8 mouse cellular contexts compared by ENCODE assay signal in the genomic region with DNA sequence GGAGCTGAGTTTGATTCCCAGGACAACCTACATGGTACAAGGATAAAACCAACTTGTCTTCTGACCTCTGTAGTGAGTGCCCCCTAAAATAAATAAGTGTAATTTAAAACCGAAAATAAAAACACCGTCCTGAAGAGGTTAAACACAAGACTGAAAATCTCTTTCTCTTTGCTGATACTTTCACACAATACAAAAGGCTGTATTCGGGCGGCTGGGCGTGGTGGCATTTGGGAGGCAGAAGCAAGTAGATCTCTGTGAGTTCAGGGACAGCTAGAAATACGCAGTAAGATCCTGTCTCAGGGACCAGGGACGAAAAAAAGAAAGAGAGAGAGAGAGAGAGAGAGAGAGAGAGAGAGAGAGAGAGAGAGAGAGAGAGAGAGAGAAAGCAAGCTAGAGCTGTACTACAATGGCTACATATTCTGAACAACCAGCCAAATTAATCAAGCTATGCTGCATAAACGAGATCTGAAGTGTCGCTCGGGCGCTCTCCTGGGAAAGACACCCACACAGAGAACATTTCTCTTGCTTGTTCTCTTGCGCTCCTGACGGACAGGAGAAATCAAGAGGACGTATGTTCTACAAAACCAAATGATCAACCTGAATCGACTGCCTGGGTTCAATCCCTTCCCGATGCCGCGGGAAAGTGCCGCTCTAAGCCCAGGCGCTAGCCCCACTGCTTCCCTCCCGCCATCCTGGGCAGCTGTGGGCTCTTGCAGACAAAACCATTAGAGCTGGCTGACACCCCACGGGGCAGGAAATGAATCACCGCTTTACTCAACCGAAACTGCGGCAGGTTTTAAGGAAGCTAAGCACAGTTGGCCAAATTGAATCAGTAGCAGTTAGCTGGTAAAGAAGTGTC. TPM values are rescaled to one million over a fixed set of nuclear protein-coding genes. Genes with fewer than 3 reads are reported as not detected.
DNase-seq lines count a peak whose midpoint lies in the region; ATAC-seq and TF ChIP-seq lines count a peak whose summit lies in the region.

No protein-coding gene starts in this region.

- TF ChIP-seq POLR2A in bone marrow, adult 2 months (IDR thresholded peaks at IDR 0.05; ENCODE audit: borderline replicate concordance, control insufficient read depth, low read depth, low read length), result peak; percentile 96

- H3K79me2 ChIP-seq in C2C12 (ENCODE audit: control insufficient read depth, insufficient read depth), result peaks cover 28% of the 10 kb centered on the region

- under 1% methylated on average over 25 of the region's 25 CpGs for WGBS in bone marrow, adult 2 months
- 9% methylated on average over 25 of the region's 25 CpGs for WGBS in forebrain, embryonic 10.5 days
- WGBS in heart, embryonic 14.5 days, result 10% methylated on average over 25 of the region's 25 CpGs
- WGBS in liver, embryonic 14.5 days (ENCODE audit: insufficient replicate concordance), result 4% methylated on average over 25 of the region's 25 CpGs

- H3K4me1 ChIP-seq in bone marrow, adult 2 months (ENCODE audit: control insufficient read depth, insufficient read depth, low read length), result peaks cover 3% of the 10 kb centered on the region; the same call in 1 of the 2 replicates
- peaks cover 78% of the 10 kb centered on the region for H3K4me1 ChIP-seq in forebrain, embryonic 10.5 days
- peaks cover 16 to 42% of the 10 kb centered on the region in 2 experiments for H3K4me1 ChIP-seq in heart, embryonic 14.5 days (ENCODE audit: control insufficient read depth in 2 of 2, insufficient read depth in 2 of 2, low read length in 2 of 2)
- H3K4me1 ChIP-seq in liver, embryonic 14.5 days (replicated peaks; ENCODE audit: control insufficient read depth in 2 of 2, insufficient read depth in 2 of 2, low read length in 1 of 2), result peaks cover 0 to 14% of the 10 kb centered on the region in 2 experiments; a peak in 2 of 4 replicates

- TF ChIP-seq EP300 in liver, embryonic 14.5 days (IDR thresholded peaks at IDR 0.05; ENCODE audit: low read depth), result no peak

- peak overlapping the region; percentile 12 for H3K4me3 ChIP-seq in C2C12 (ENCODE audit: insufficient read depth, poor library complexity, severe bottlenecking)
- H3K4me3 ChIP-seq in bone marrow, adult 2 months (replicated peaks; ENCODE audit: control insufficient read depth, low read depth, low read length), result peak overlapping the region; percentile 81
- peak overlapping the region; percentile 46 for H3K4me3 ChIP-seq in forebrain, embryonic 10.5 days
- peak overlapping the region; percentile 43 to 64 for H3K4me3 ChIP-seq in heart, embryonic 14.5 days (ENCODE audit: control insufficient read depth in 1 of 2, insufficient read depth in 1 of 2, low read depth in 1 of 2, low read length in 2 of 2)
- peak overlapping the region; percentile 31 to 41 for H3K4me3 ChIP-seq in liver, embryonic 14.5 days (ENCODE audit: insufficient read depth in 1 of 2, low read depth in 2 of 2, low read length in 2 of 2)

- peak overlapping the region; percentile 79 for H3K4me2 ChIP-seq in heart, embryonic 14.5 days (ENCODE audit: low read length)
- peak overlapping the region; percentile 55 for H3K4me2 ChIP-seq in liver, embryonic 14.5 days (ENCODE audit: low read depth)

- H3K9ac ChIP-seq in heart, embryonic 14.5 days (ENCODE audit: low read length), result peak overlapping the region; percentile 77
- peak overlapping the region; percentile 51 for H3K9ac ChIP-seq in liver, embryonic 14.5 days (replicated peaks)

- no peaks in the 10 kb centered on the region for H3K36me3 ChIP-seq in C2C12 (ENCODE audit: control insufficient read depth, insufficient read depth)
- no peaks in the 10 kb centered on the region for H3K36me3 ChIP-seq in forebrain, embryonic 10.5 days (replicated peaks)
- H3K36me3 ChIP-seq in heart, embryonic 14.5 days (ENCODE audit: control insufficient read depth, insufficient read depth, low read length), result no peaks in the 10 kb centered on the region
- H3K36me3 ChIP-seq in liver, embryonic 14.5 days (replicated peaks; ENCODE audit: control insufficient read depth, insufficient read depth, low read depth), result no peaks in the 10 kb centered on the region

- DNase-seq in forebrain, embryonic 10.5 days (ENCODE audit: extremely low spot score, low spot score), result peak; percentile 67
- DNase-seq in kidney, postnatal 10 days, result peak; percentile 74
- peak; percentile 18 to 43 (median 22) for DNase-seq in liver, embryonic 14.5 days (ENCODE audit: low read depth in 3 of 3, low spot score in 3 of 3)
- peak; percentile 84 to 88 for DNase-seq in natural killer cell, adult 2 months (ENCODE audit: low spot score in 2 of 2)
- DNase-seq in testis, postnatal 10 days (ENCODE audit: low spot score), result peak; percentile 54

- H3K27me3 ChIP-seq in C2C12 (ENCODE audit: control insufficient read depth, insufficient read depth, insufficient read length), result no peaks in the 10 kb centered on the region
- H3K27me3 ChIP-seq in forebrain, embryonic 10.5 days (ENCODE audit: poor library complexity, severe bottlenecking), result no peaks in the 10 kb centered on the region
- no peaks in the 10 kb centered on the region for H3K27me3 ChIP-seq in heart, embryonic 14.5 days (ENCODE audit: control insufficient read depth, insufficient read depth, low read length)
- no peaks in the 10 kb centered on the region for H3K27me3 ChIP-seq in liver, embryonic 14.5 days (ENCODE audit: control insufficient read depth, insufficient read depth, low read length)

- peak overlapping the region; percentile 82 for H3K27ac ChIP-seq in bone marrow, adult 2 months (ENCODE audit: control insufficient read depth, insufficient read depth, low read depth, low read length, poor library complexity)
- H3K27ac ChIP-seq in forebrain, embryonic 10.5 days, result peak overlapping the region; percentile 82
- H3K27ac ChIP-seq in heart, embryonic 14.5 days (replicated peaks in 1 of 2; ENCODE audit: control insufficient read depth in 1 of 2, insufficient read depth in 1 of 2, low read depth in 2 of 2, low read length in 2 of 2), result peak overlapping the region; percentile 34 to 72; a peak in 3 of 4 replicates
- no peak overlapping the region for H3K27ac ChIP-seq in liver, embryonic 14.5 days

- peak overlapping the region; percentile 69 for H3ac ChIP-seq in C2C12 (ENCODE audit: control insufficient read depth, insufficient read length, low read depth)

- peaks cover 6% of the 10 kb centered on the region for H3K79me3 ChIP-seq in C2C12 (ENCODE audit: low read depth)

- H3K9me3 ChIP-seq in forebrain, embryonic 10.5 days, result no peaks in the 10 kb centered on the region
- no peaks in the 10 kb centered on the region for H3K9me3 ChIP-seq in heart, embryonic 14.5 days (ENCODE audit: control insufficient read depth, low read length)
- no peaks in the 10 kb centered on the region for H3K9me3 ChIP-seq in liver, embryonic 14.5 days (ENCODE audit: control insufficient read depth, low read length)

- no peak for ATAC-seq in heart, embryonic 14.5 days (ENCODE audit: insufficient number of reproducible peaks, insufficient read depth, low FRiP score, low read depth)
- ATAC-seq in liver, embryonic 14.5 days (ENCODE audit: insufficient read depth), result peak; percentile 28; the same call in 1 of the 2 replicates

- TF ChIP-seq CTCF in C2C12 (IDR thresholded peaks at IDR 0.05; ENCODE audit: control insufficient read depth, insufficient read depth, insufficient read length), result no peak
- TF ChIP-seq CTCF in bone marrow, adult 2 months (IDR thresholded peaks at IDR 0.05; ENCODE audit: control insufficient read depth, insufficient read depth, low read length), result no peak
- TF ChIP-seq CTCF in liver, embryonic 14.5 days (IDR thresholded peaks at IDR 0.05; ENCODE audit: low read depth), result no peak

TF ChIP-seq in C2C12, 6 proteins besides CTCF, POLR2A, EP300 and RAD21:
- TF ChIP-seq FOSL1 (IDR thresholded peaks at IDR 0.05; ENCODE audit: insufficient read depth, low read length, poor library complexity, severe bottlenecking) (peak; percentile 81), MAX (IDR thresholded peaks at IDR 0.05) (peak; percentile 39), CEBPB (IDR thresholded peaks at IDR 0.05; ENCODE audit: low read depth) (peak; percentile 29), USF1 (IDR thresholded peaks at IDR 0.05; ENCODE audit: low read depth) (no peak), MYOD1 (IDR thresholded peaks at IDR 0.05; ENCODE audit: control insufficient read depth, insufficient read length, low read depth) (peak; percentile 74), MYOG (IDR thresholded peaks at IDR 0.05; ENCODE audit: control insufficient read depth, extremely low read depth, insufficient read length) (no peak)

RNA-seq across cellular contexts. Expression of a gene that starts 35.3 kb away (rescaled TPM):
- polyA plus RNA-seq in C2C12 (2012; fragmentation: generic; extraction: Trizol), result 2.2 TPM
- polyA plus RNA-seq in bone marrow, adult 2 months (2011; ENCODE audit: insufficient read depth, insufficient read length, low replicate concordance, missing spikeins), result 1.4 and 4.9 TPM in 2 replicates
- 5.6 TPM in 2 replicates for polyA plus RNA-seq in forebrain, embryonic 10.5 days (2016; fragmentation: Nextera tagmentation; extraction: Ambion mirVana)
- 2.8 and 2.9 TPM in 2 replicates for polyA plus RNA-seq in heart, embryonic 14.5 days (2014; fragmentation: Nextera tagmentation; extraction: Ambion mirVana)
- polyA plus RNA-seq in liver, embryonic 14.5 days (2012; rRNA removed), result 0.71 and 0.73 TPM in 2 replicates
- 0.57 and 0.73 TPM in 2 replicates for polyA plus RNA-seq in liver, embryonic 14.5 days (2014; fragmentation: Nextera tagmentation; extraction: Ambion mirVana)

Comparison
In these comparisons a context has a peak if more than half of its experiments do, and no peak if none do; other contexts are left out.
1. H3K4me3 ChIP-seq: peak in every context shown above with its lines; median percentile 81 in bone marrow, adult 2 months; 54 in heart, embryonic 14.5 days; 46 in forebrain, embryonic 10.5 days; 36 in liver, embryonic 14.5 days; 12 in C2C12.
2. DNase-seq: peak in every context shown above with its lines; median percentile 86 in natural killer cell, adult 2 months; 74 in kidney, postnatal 10 days; 67 in forebrain, embryonic 10.5 days; 54 in testis, postnatal 10 days; 22 in liver, embryonic 14.5 days.